Mouse (Mus musculus) megakaryocyte progenitor cell, adult 5-6 weeks (primary cell): Measurements from ENCODE around the gene Osbpl5. TPM values are rescaled to one million over a fixed set of nuclear protein-coding genes. Genes with fewer than 3 reads are reported as not detected.

Experiments
- ATAC-seq: replicated peaks from 2 replicates; pipeline ENCODE4 v1.8.0; 2016; ENCODE audit warnings: mild to moderate bottlenecking, moderate TSS enrichment, inconsistent platforms; ENCODE audit not compliant: poor library complexity
- total RNA-seq, 2 experiments: library from RNA; stranded (forward) in 1 of 2; stranded (reverse) in 1 of 2; fragments of 157-497, 149-512 nt in 1 of 2; fragments of 200-1000 nt in 1 of 2; gene quantifications; 2 replicates each; pipeline versions ENCODE4 v1.2.3 to v1.2.4; 2015 to 2017

Osbpl5 gene
- total RNA-seq (2015) (2.7 and 3.4 TPM in 2 replicates), total RNA-seq (2017) (4.4 and 8.6 TPM in 2 replicates)

GRCm38 (mm10) chr7:143756125-143757026 is at the start of gene Osbpl5:
TSS of gene Osbpl5 (minus strand) at chr7:143756985.
- ATAC-seq, result no peak

- no peak for ATAC-seq
Observed at GRCm38 (mm10) chr7:143805199-143805624, 48.4 kb upstream of the Osbpl5 start.

GRCm38 (mm10) chr7:143801195-143802065 is 44.6 kb upstream of the Osbpl5 start:
- ATAC-seq, result no peak

- no peak for ATAC-seq
Observed at GRCm38 (mm10) chr7:143800770-143801169, 44.0 kb upstream of the Osbpl5 start.

GRCm38 (mm10) chr7:143798783-143799182 is 42.0 kb upstream of the Osbpl5 start:
- ATAC-seq, result no peak

- peak; percentile 90 for ATAC-seq
Observed at GRCm38 (mm10) chr7:143793121-143793520, 36.3 kb upstream of the Osbpl5 start.

GRCm38 (mm10) chr7:143792336-143792985 is 35.7 kb upstream of the Osbpl5 start:
- no peak for ATAC-seq

- ATAC-seq, result peak; percentile 45
Observed at GRCm38 (mm10) chr7:143783996-143784829, 27.4 kb upstream of the Osbpl5 start, which contains the start of gene Mrgpre. TSS of gene Mrgpre (minus strand) at chr7:143784500.

GRCm38 (mm10) chr7:143783378-143783995 is 26.7 kb upstream of the Osbpl5 start:
- peak; percentile 43 for ATAC-seq

GRCm38 (mm10) chr7:143777375-143777774 is 20.6 kb upstream of the Osbpl5 start:
- no peak for ATAC-seq

- no peak for ATAC-seq
Observed at GRCm38 (mm10) chr7:143776137-143776536, 19.4 kb upstream of the Osbpl5 start.

- no peak for ATAC-seq
Observed at GRCm38 (mm10) chr7:143769461-143769860, 12.7 kb upstream of the Osbpl5 start.

GRCm38 (mm10) chr7:143768267-143768666 is 11.5 kb upstream of the Osbpl5 start:
- no peak for ATAC-seq

- no peak for ATAC-seq
Observed at GRCm38 (mm10) chr7:143766893-143767292, 10.1 kb upstream of the Osbpl5 start, which contains the start of gene Mrgprg. TSS of gene Mrgprg (minus strand) at chr7:143766993.

- ATAC-seq, result peak; percentile 46
Observed at GRCm38 (mm10) chr7:143764876-143765530, 8.2 kb upstream of the Osbpl5 start.

GRCm38 (mm10) chr7:143763794-143764193 is 7.0 kb upstream of the Osbpl5 start:
- ATAC-seq, result peak; percentile 82

- ATAC-seq, result no peak
Observed at GRCm38 (mm10) chr7:143758956-143759355, 2.2 kb upstream of the Osbpl5 start.

GRCm38 (mm10) chr7:143757696-143758095 is 911 bp upstream of the Osbpl5 start:
- ATAC-seq, result no peak

- ATAC-seq, result peak; percentile 83
Observed at GRCm38 (mm10) chr7:143757027-143757390, 224 bp upstream of the Osbpl5 start.
